8 mouse cellular contexts compared by ENCODE assay signal in the genomic region with DNA sequence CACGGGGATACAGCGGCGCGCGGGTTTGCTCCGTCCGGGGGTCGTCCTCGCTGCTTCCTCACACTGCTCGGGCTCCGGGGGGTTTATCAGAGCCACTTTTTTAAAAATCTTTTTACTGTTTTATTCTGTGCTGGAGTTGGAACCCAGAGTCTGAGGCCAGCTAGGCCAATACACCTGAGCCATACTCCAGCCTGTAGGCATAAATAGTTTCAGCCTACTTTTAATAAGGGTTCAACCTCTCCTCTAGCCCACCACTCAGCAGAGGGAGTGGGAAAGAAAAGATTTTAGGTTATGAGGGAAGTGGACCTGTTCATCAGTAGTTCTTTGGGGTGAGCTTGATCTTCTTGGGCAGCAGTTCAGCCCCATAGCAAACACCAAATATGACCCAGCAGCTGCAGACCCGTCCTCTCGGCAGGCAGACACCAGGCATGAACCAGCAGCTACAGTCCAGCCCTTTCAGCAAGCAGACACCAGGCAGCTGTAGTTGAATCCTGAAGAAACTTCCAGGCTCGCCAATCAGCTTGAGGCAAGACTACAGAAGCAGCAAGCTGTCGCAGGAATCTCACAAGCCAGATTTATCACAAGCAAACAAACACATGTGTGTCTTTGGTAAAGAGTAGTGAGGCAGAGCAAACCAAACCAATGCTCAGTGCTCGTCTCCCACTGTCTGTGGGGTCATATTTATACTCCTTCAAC. TPM values are rescaled to one million over a fixed set of nuclear protein-coding genes. Genes with fewer than 3 reads are reported as not detected.
DNase-seq lines count a peak whose midpoint lies in the region; ATAC-seq lines count a peak whose summit lies in the region.

Gene Gm10282 (minus strand): TSS at position 51 of the 696 bp plus-strand sequence.

- no peak within 1 kb of the TSS for H3K4me3 ChIP-seq in hindbrain, embryonic 16.5 days (ENCODE audit: low read length)

- H3K27me3 ChIP-seq in hindbrain, embryonic 16.5 days (replicated peaks; ENCODE audit: control insufficient read depth, insufficient read depth, low read length) = no peaks in the 10 kb centered on the region

- H3K4me1 ChIP-seq in hindbrain, embryonic 16.5 days (ENCODE audit: control insufficient read depth, insufficient read depth, low read depth, low read length) = no peaks in the 10 kb centered on the region

- peak; percentile 91 for DNase-seq in heart, adult 11 months
- no peak for DNase-seq in heart, postnatal 36 days
- DNase-seq in thymus, postnatal 0 days (ENCODE audit: low spot score) = no peak
- no peak for DNase-seq in thymus, postnatal 36 days
- DNase-seq in right cerebral cortex, postnatal 36 days (ENCODE audit: low spot score in 2 of 2) = no peak
- DNase-seq in spleen, adult 12 weeks (ENCODE audit: low spot score) = no peak

- H3K27ac ChIP-seq in hindbrain, embryonic 16.5 days (ENCODE audit: low read depth, low read length) = no peak within 1 kb of the TSS

- WGBS in hindbrain, embryonic 16.5 days = 72% methylated on average over 11 of the region's 16 CpGs

- H3K4me2 ChIP-seq in hindbrain, embryonic 16.5 days (ENCODE audit: low read length) = no peak within 1 kb of the TSS

- no peak within 1 kb of the TSS for H3K9ac ChIP-seq in hindbrain, embryonic 16.5 days (ENCODE audit: low read depth, low read length)

- no peaks in the 10 kb centered on the region for H3K36me3 ChIP-seq in hindbrain, embryonic 16.5 days (ENCODE audit: control insufficient read depth, insufficient read depth, low read length)

- ATAC-seq in hindbrain, embryonic 16.5 days = no peak
- no peak for ATAC-seq in monocyte, adult 5-6 weeks (replicated peaks; ENCODE audit: insufficient number of reproducible peaks, low FRiP score, low TSS enrichment, poor library complexity, severe bottlenecking)

- intact Hi-C loops in heart, postnatal 36 days (cut with DNase I) = no loop called here

- no peaks in the 10 kb centered on the region for H3K9me3 ChIP-seq in hindbrain, embryonic 16.5 days (ENCODE audit: control insufficient read depth, low read length)

RNA-seq across cellular contexts. Expression of gene Gm10282, which starts in this region (rescaled TPM):
- 10 to 100 TPM in 1 of 2 experiments, 1 to 10 TPM in 1; 6.9 to 10.2 TPM for total RNA-seq in heart, postnatal 36 days (2021)
- 32.8 and 33.9 TPM in 2 replicates for polyA plus RNA-seq in thymus, postnatal 0 days (2015; fragmentation: Nextera tagmentation; extraction: Ambion mirVana)
- 10.1 and 14.5 TPM in 2 replicates for polyA plus RNA-seq in hindbrain, embryonic 16.5 days (2015; fragmentation: Nextera tagmentation; extraction: Ambion mirVana)
- total RNA-seq in monocyte, adult 5-6 weeks (2017) = 1.5 to 3.3 TPM (median 3.1 TPM) in 3 replicates
